Mouse (Mus musculus) stomach, postnatal 0 days (tissue): ENCODE measurements around the gene Dock2.

ENCODE experiments used
- CTCF ChIP-seq: IDR thresholded peaks from 2 replicates; pipeline ENCODE4 v1.5.1; 2016; ENCODE audit warnings: antibody characterized with exemption, low read depth, mild to moderate bottlenecking, moderate library complexity
- EP300 ChIP-seq: optimal IDR thresholded peaks from 2 replicates; pipeline ENCODE3; 2016; ENCODE audit warnings: antibody characterized with exemption

- TF ChIP-seq CTCF: no peak
- no peak for TF ChIP-seq EP300
These were observed 290.7 kb downstream of the Dock2 start for GRCm38 (mm10) chr11:34492986-34493385.
